Mouse (Mus musculus) lung, embryonic 16.5 days (tissue): ENCODE data around the gene Mast1. TPM values are rescaled to one million over a fixed set of nuclear protein-coding genes. Genes with fewer than 3 reads are reported as not detected.

Experiments
- ATAC-seq: fragments of 200-750 bp; cut with Nextera tagmentation; 2 replicates; pipeline ENCODE4 v1.8.0; 2017; ENCODE audit warnings: low read depth, mild to moderate bottlenecking, moderate library complexity
- H3K27ac ChIP-seq: fragments of 300-500 bp; sonication (generic); 2 replicates; pipeline ENCODE4 v1.5.1; 2014; ENCODE audit warnings: mild to moderate bottlenecking, control low read depth, low read length
- H3K27me3 ChIP-seq: fragments of 300-500 bp; sonication (generic); 2 replicates; pipeline ENCODE4 v1.6.1; 2014; ENCODE audit warnings: low read depth, low read length, mixed read lengths; ENCODE audit not compliant: control insufficient read depth, insufficient read depth
- H3K36me3 ChIP-seq: fragments of 300-500 bp; sonication (generic); 2 replicates; pipeline ENCODE4 v1.6.1; 2014; ENCODE audit warnings: low read length; ENCODE audit not compliant: control insufficient read depth, insufficient read depth
- H3K4me1 ChIP-seq: fragments of 300-500 bp; sonication (generic); replicated peaks from 2 replicates; pipeline ENCODE4 v1.6.1; 2014; ENCODE audit warnings: low read length, mixed read lengths; ENCODE audit not compliant: control insufficient read depth, insufficient read depth
- H3K4me2 ChIP-seq: fragments of 300-500 bp; sonication (generic); 2 replicates; pipeline ENCODE4 v1.6.1; 2014; ENCODE audit warnings: low read depth, low read length, control low read depth
- H3K4me3 ChIP-seq: fragments of 300-500 bp; sonication (generic); 2 replicates; pipeline ENCODE4 v1.5.1; 2014; ENCODE audit warnings: mild to moderate bottlenecking, low read length, control low read depth
- H3K9ac ChIP-seq: fragments of 300-500 bp; sonication (generic); 2 replicates; pipeline ENCODE4 v1.6.1; 2014; ENCODE audit warnings: low read length, control low read depth
- H3K9me3 ChIP-seq: fragments of 300-500 bp; sonication (generic); 2 replicates; pipeline ENCODE4 v1.6.1; 2016; ENCODE audit warnings: low read length; ENCODE audit not compliant: control insufficient read depth
- WGBS: fragments of 180-500 bp; shearing (Covaris S2); extraction: QIAGEN DNeasy Blood & Tissue Kit; methylation state at CpG from one replicate; pipeline ENCODE4 v1.1.7; 2014; 5-methylcytosine and 5-hydroxymethylcytosine counted together
- polyA plus RNA-seq: library from polyadenylated mRNA; unstranded; fragments of >200 nt; fragmentation: Nextera tagmentation; extraction: Ambion mirVana; gene quantifications from 2 replicates; pipeline ENCODE4 v1.2.1, GENCODE M21; 2015

Mast1 gene
- polyA plus RNA-seq, 1 experiment from 2014 or later: 0.64 TPM

GRCm38 (mm10) chr8:84933767-84934559 is 3.2 kb downstream of the Mast1 start:
- Histone ChIP-seq H3K27me3 (peaks cover 73% of the 10 kb centered on the region), H3K9me3 (no peaks in the 10 kb centered on the region), H3K9ac (no peak overlapping the region), H3K36me3 (no peaks in the 10 kb centered on the region), H3K4me2 (no peak overlapping the region), H3K4me1 (peaks cover 4% of the 10 kb centered on the region), H3K4me3 (no peak overlapping the region), H3K27ac (no peak overlapping the region)
- 76% methylated on average over 16 of the region's 16 CpGs for WGBS
- ATAC-seq: no peak

- Histone ChIP-seq H3K4me3 (no peak overlapping the region), H3K36me3 (no peaks in the 10 kb centered on the region), H3K27me3 (peaks cover 42% of the 10 kb centered on the region), H3K27ac (no peak overlapping the region), H3K4me2 (no peak overlapping the region), H3K9me3 (no peaks in the 10 kb centered on the region), H3K4me1 (no peaks in the 10 kb centered on the region; the same call in 1 of the 2 replicates), H3K9ac (no peak overlapping the region)
- no peak for ATAC-seq
- WGBS: 80% methylated on average over 13 of the region's 13 CpGs
Measured at GRCm38 (mm10) chr8:84930582-84930981, 6.6 kb downstream of the Mast1 start.

- 2% methylated on average over 41 of the region's 52 CpGs for WGBS
- Histone ChIP-seq H3K27me3 (peaks cover 23% of the 10 kb centered on the region), H3K9ac (no peak overlapping the region; the same call in 1 of the 2 replicates), H3K4me3 (peak overlapping the region; percentile 29), H3K9me3 (no peaks in the 10 kb centered on the region), H3K4me1 (no peaks in the 10 kb centered on the region; the same call in 1 of the 2 replicates), H3K36me3 (no peaks in the 10 kb centered on the region), H3K27ac (no peak overlapping the region), H3K4me2 (peak overlapping the region; percentile 61)
- peak; percentile 82 for ATAC-seq
Measured at GRCm38 (mm10) chr8:84928456-84929306, 8.5 kb downstream of the Mast1 start.

- no peaks in the 10 kb centered on the region; the same call in 1 of the 2 replicates for H3K4me1 ChIP-seq
- ATAC-seq: no peak
- no peaks in the 10 kb centered on the region for H3K36me3 ChIP-seq
- no peak overlapping the region for H3K9ac ChIP-seq
- H3K27me3 ChIP-seq: peaks cover 22% of the 10 kb centered on the region
- no peak overlapping the region for H3K4me2 ChIP-seq
- H3K27ac ChIP-seq: no peak overlapping the region
- 65% methylated on average over 1 of the region's 1 CpGs for WGBS
- H3K9me3 ChIP-seq: no peaks in the 10 kb centered on the region
- no peak overlapping the region for H3K4me3 ChIP-seq
Measured at GRCm38 (mm10) chr8:84927513-84927912, 9.6 kb downstream of the Mast1 start.

- H3K27ac ChIP-seq: no peak overlapping the region
- H3K36me3 ChIP-seq: no peaks in the 10 kb centered on the region
- no peak overlapping the region for H3K4me2 ChIP-seq
- H3K9ac ChIP-seq: no peak overlapping the region
- WGBS: 42% methylated on average over 7 of the region's 7 CpGs
- H3K9me3 ChIP-seq: no peaks in the 10 kb centered on the region
- peaks cover 16% of the 10 kb centered on the region for H3K27me3 ChIP-seq
- H3K4me3 ChIP-seq: no peak overlapping the region
- no peak for ATAC-seq
- no peaks in the 10 kb centered on the region; the same call in 1 of the 2 replicates for H3K4me1 ChIP-seq
Measured at GRCm38 (mm10) chr8:84925557-84925956, 11.6 kb downstream of the Mast1 start.

GRCm38 (mm10) chr8:84921596-84921995 is 15.6 kb downstream of the Mast1 start:
- H3K36me3 ChIP-seq: no peaks in the 10 kb centered on the region
- WGBS: 55% methylated on average over 2 of the region's 2 CpGs
- ATAC-seq: peak; percentile 68
- no peak overlapping the region for H3K27ac ChIP-seq
- H3K9ac ChIP-seq: no peak overlapping the region
- no peaks in the 10 kb centered on the region for H3K4me1 ChIP-seq
- H3K4me2 ChIP-seq: no peak overlapping the region
- H3K9me3 ChIP-seq: no peaks in the 10 kb centered on the region
- peaks cover 5% of the 10 kb centered on the region for H3K27me3 ChIP-seq
- no peak overlapping the region for H3K4me3 ChIP-seq

- Histone ChIP-seq H3K9me3 (0 out of 2 replicates have a peak, but pooled peaks cover 7% of the 10 kb centered on the region), H3K27me3 (peaks cover 7% of the 10 kb centered on the region), H3K4me3 (no peak overlapping the region), H3K36me3 (no peaks in the 10 kb centered on the region), H3K4me2 (no peak overlapping the region), H3K27ac (no peak overlapping the region), H3K9ac (no peak overlapping the region), H3K4me1 (no peaks in the 10 kb centered on the region)
- WGBS: 90% methylated on average over 15 of the region's 15 CpGs
- no peak for ATAC-seq
Measured at GRCm38 (mm10) chr8:84918646-84919045, 18.5 kb downstream of the Mast1 start.

GRCm38 (mm10) chr8:84917781-84918180 is 19.4 kb downstream of the Mast1 start:
- Histone ChIP-seq H3K9ac (no peak overlapping the region), H3K27ac (no peak overlapping the region), H3K4me3 (no peak overlapping the region), H3K4me1 (peaks cover 5% of the 10 kb centered on the region), H3K4me2 (no peak overlapping the region), H3K27me3 (peaks cover 16% of the 10 kb centered on the region), H3K36me3 (no peaks in the 10 kb centered on the region), H3K9me3 (0 out of 2 replicates have a peak, but pooled peaks cover 7% of the 10 kb centered on the region)
- 34% methylated on average over 20 of the region's 20 CpGs for WGBS
- ATAC-seq: no peak

GRCm38 (mm10) chr8:84915269-84915668 is 21.9 kb downstream of the Mast1 start:
- no peak overlapping the region for H3K4me3 ChIP-seq
- peaks cover 31% of the 10 kb centered on the region for H3K27me3 ChIP-seq
- H3K27ac ChIP-seq: no peak overlapping the region
- peaks cover 12% of the 10 kb centered on the region for H3K4me1 ChIP-seq
- H3K4me2 ChIP-seq: no peak overlapping the region
- 0 out of 2 replicates have a peak, but pooled peaks cover 7% of the 10 kb centered on the region for H3K9me3 ChIP-seq
- 77% methylated on average over 8 of the region's 8 CpGs for WGBS
- H3K36me3 ChIP-seq: no peaks in the 10 kb centered on the region
- 0 out of 2 replicates have a peak, but pooled peaks have one; percentile 10 for ATAC-seq
- H3K9ac ChIP-seq: no peak overlapping the region
